Mouse (Mus musculus) myocyte (in vitro differentiated cells): ENCODE measurements around the gene Cdsn. TPM values are rescaled to one million over a fixed set of nuclear protein-coding genes. Genes with fewer than 3 reads are reported as not detected.
A peak's percentile ranks its signal among the peaks of the same experiment; 100 is the strongest.

ENCODE experiments used
- H3K27me3 ChIP-seq: one replicate; pipeline ENCODE4 v1.6.1; 2011; ENCODE audit not compliant: control insufficient read depth, insufficient read depth, insufficient read length
- H3K36me3 ChIP-seq: one replicate; pipeline ENCODE4 v1.6.1; 2011; ENCODE audit not compliant: control insufficient read depth, insufficient read depth
- H3K4me2 ChIP-seq: one replicate; pipeline ENCODE4 v1.6.1; 2011; ENCODE audit warnings: low read depth, control low read depth
- H3K4me3 ChIP-seq: one replicate; pipeline ENCODE4 v1.5.1; 2011; ENCODE audit warnings: mild to moderate bottlenecking, control low read depth, moderate library complexity
- H3K79me2 ChIP-seq: one replicate; pipeline ENCODE4 v1.6.1; 2011; ENCODE audit not compliant: control insufficient read depth, insufficient read depth
- H3ac ChIP-seq: one replicate; pipeline ENCODE4 v1.6.1; 2011; ENCODE audit not compliant: control insufficient read depth, insufficient read length
- CEBPB ChIP-seq: IDR thresholded peaks from 2 replicates; pipeline ENCODE4 v1.6.1; 2011; ENCODE audit warnings: mild to moderate bottlenecking, moderate library complexity; ENCODE audit not compliant: poor library complexity, insufficient read depth, severe bottlenecking
- E2F4 ChIP-seq: IDR thresholded peaks from one replicate; pipeline ENCODE4 v1.6.1; 2011; ENCODE audit warnings: mild to moderate bottlenecking, control low read depth, moderate library complexity; ENCODE audit not compliant: insufficient read depth
- MAX ChIP-seq: IDR thresholded peaks from one replicate; pipeline ENCODE4 v1.6.1; 2011; ENCODE audit warnings: low read depth, mild to moderate bottlenecking, control low read depth
- MYOD1 ChIP-seq, 3 experiments: IDR thresholded peaks; one replicate each; pipeline ENCODE4 v1.6.1; 2011; ENCODE audit warnings: control low read depth in 2 of 3, low read depth in 2 of 3, mild to moderate bottlenecking in 2 of 3, moderate library complexity in 1 of 3; ENCODE audit not compliant: insufficient read length in 2 of 3, control insufficient read depth in 1 of 3
- MYOG ChIP-seq, 3 experiments: IDR thresholded peaks; one replicate each; pipeline ENCODE4 v1.6.1; 2011; ENCODE audit warnings: control low read depth in 2 of 3, low read depth in 2 of 3, mild to moderate bottlenecking in 2 of 3; ENCODE audit not compliant: insufficient read length in 2 of 3, control insufficient read depth in 1 of 3, insufficient read depth in 1 of 3
- POLR2A ChIP-seq: IDR thresholded peaks from one replicate; pipeline ENCODE4 v1.6.1; 2011; ENCODE audit warnings: low read depth, mild to moderate bottlenecking, control low read depth, moderate library complexity; ENCODE audit not compliant: insufficient read length
- POLR2AphosphoS2 ChIP-seq: IDR thresholded peaks from one replicate; pipeline ENCODE4 v1.6.1; 2011; ENCODE audit warnings: low read depth, control low read depth; ENCODE audit not compliant: insufficient read length
- REST ChIP-seq: IDR thresholded peaks from one replicate; pipeline ENCODE4 v1.6.1; 2011; ENCODE audit warnings: mild to moderate bottlenecking, control low read depth, moderate library complexity; ENCODE audit not compliant: insufficient read depth, insufficient read length
- SRF ChIP-seq: IDR thresholded peaks from one replicate; pipeline ENCODE4 v1.6.1; 2011; ENCODE audit warnings: low read depth; ENCODE audit not compliant: control insufficient read depth, insufficient read length
- TCF12 ChIP-seq: IDR thresholded peaks from one replicate; pipeline ENCODE4 v1.6.1; 2011; ENCODE audit warnings: mild to moderate bottlenecking, control low read depth; ENCODE audit not compliant: poor library complexity, insufficient read depth, severe bottlenecking
- TCF3 ChIP-seq: IDR thresholded peaks from one replicate; pipeline ENCODE4 v1.6.1; 2011; ENCODE audit warnings: low read depth, control low read depth; ENCODE audit not compliant: insufficient read length
- USF1 ChIP-seq: IDR thresholded peaks from one replicate; pipeline ENCODE4 v1.6.1; 2011; ENCODE audit warnings: low read depth, mild to moderate bottlenecking, control low read depth, moderate library complexity
- polyA plus RNA-seq: library from polyadenylated mRNA; unstranded; fragments of >200 nt; fragmentation: generic; extraction: Trizol; gene quantifications from one replicate; pipeline ENCODE4 v1.2.1, GENCODE M21; 2012; ENCODE audit warnings: missing spikeins

Gene Cdsn
- polyA plus RNA-seq, 1 experiment = 55.4 TPM

DNA sequence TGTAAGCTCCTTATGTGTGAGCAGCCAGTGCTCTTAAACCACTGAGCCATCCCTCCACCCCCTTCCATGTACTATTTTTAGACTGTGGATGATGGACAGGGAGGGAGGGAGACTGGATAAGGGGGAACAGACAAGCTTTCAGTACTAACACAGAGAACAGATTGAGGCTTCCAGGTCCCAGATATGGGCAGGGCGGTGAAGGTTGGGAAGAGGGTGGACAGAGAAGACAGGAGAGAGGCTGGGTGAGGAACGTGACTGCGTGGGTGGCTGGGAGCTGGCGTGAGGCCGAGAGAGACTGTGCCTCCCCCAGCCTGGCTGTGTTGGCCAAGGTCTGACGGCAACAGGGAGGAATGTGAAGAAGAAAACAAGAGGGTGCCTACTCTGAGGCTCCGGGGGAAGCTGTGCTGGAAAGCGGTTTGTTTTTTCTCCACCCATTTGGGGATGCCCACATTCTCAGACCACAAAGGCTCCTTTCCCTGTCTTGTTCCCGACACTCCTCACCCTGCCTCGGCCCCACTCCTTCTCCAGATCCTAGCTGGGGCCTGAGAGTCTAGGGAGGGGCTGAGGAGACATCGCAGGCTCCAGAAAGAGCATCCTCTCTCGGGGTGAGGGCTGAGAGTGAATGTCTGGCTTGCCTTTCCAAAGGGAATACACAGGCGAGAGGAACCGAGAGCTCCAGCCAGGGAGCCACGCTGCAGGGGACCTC lies 2.3 kb upstream of the Cdsn start:
- no peak for TF ChIP-seq TCF12
- peak in 1 of 3 experiments; percentile 50 for TF ChIP-seq MYOG (IDR thresholded peaks at IDR 0.05; ENCODE audit: control insufficient read depth in 1 of 3, insufficient read depth in 1 of 3, insufficient read length in 2 of 3, low read depth in 2 of 3)
- TF ChIP-seq REST = no peak
- no peak for TF ChIP-seq E2F4
- no peak for TF ChIP-seq POLR2AphosphoS2
- no peak for TF ChIP-seq CEBPB
- peak; percentile 29 for TF ChIP-seq POLR2A
- no peak for TF ChIP-seq USF1
- TF ChIP-seq TCF3 = no peak
- peak in 1 of 3 experiments; percentile 47 for TF ChIP-seq MYOD1 (IDR thresholded peaks at IDR 0.05; ENCODE audit: control insufficient read depth in 1 of 3, insufficient read length in 2 of 3, low read depth in 2 of 3)
- TF ChIP-seq SRF = no peak
- TF ChIP-seq MAX = no peak
- Histone ChIP-seq H3K79me2 (no peaks in the 10 kb centered on the region), H3K36me3 (no peaks in the 10 kb centered on the region), H3K4me3 (no peak overlapping the region), H3K4me2 (peak overlapping the region; percentile 65), H3ac (no peak overlapping the region), H3K27me3 (no peaks in the 10 kb centered on the region)

DNA sequence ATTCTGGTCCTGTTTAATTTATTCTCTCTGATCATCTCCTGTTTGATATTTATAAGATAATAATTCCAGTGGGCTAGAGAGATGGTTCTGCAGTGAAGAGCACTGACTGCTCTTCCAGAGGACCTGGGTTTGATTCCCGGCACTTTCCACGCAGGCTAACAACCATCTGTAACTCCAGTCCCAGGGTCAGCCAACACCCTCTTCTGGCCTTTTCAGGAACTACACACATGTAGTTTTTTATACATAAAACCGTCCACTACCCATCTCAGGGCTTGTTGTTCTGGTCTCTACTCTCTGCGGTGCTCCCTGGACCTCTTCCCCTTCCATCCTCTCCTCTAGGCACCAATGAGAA lies 1.8 kb upstream of the Cdsn start:
- Histone ChIP-seq H3ac (no peak overlapping the region), H3K36me3 (no peaks in the 10 kb centered on the region), H3K4me2 (peak overlapping the region; percentile 65), H3K27me3 (no peaks in the 10 kb centered on the region), H3K79me2 (no peaks in the 10 kb centered on the region), H3K4me3 (no peak overlapping the region)
- TF ChIP-seq POLR2AphosphoS2 (no peak), USF1 (no peak), SRF (no peak), POLR2A (no peak), TCF3 (no peak), MAX (no peak)

DNA sequence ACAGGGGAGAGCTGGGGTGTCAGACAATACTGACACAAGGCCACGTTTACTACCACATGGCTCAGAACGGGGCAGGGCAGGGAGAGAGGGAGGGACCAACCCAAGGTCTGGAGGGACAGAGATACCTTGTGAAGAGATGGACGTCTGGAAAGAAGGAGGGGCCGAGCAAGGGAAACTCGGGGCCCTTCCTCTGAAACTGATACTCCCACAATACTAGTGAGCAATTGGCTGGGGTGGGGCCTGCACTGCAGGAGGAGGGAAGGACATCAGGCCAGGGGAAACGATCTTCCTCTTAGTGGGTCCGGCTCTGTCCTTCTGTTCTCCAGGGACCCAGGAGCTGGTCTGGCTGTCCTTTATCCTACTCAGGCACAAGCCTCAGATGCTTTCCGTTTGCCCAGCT lies 1.1 kb upstream of the Cdsn start:
- Histone ChIP-seq H3K36me3 (no peaks in the 10 kb centered on the region), H3K79me2 (no peaks in the 10 kb centered on the region), H3K4me2 (peak overlapping the region; percentile 75), H3K27me3 (no peaks in the 10 kb centered on the region), H3K4me3 (no peak overlapping the region), H3ac (no peak overlapping the region)
- TF ChIP-seq CEBPB (no peak), POLR2AphosphoS2 (peak; percentile 59), POLR2A (peak; percentile 56)

DNA sequence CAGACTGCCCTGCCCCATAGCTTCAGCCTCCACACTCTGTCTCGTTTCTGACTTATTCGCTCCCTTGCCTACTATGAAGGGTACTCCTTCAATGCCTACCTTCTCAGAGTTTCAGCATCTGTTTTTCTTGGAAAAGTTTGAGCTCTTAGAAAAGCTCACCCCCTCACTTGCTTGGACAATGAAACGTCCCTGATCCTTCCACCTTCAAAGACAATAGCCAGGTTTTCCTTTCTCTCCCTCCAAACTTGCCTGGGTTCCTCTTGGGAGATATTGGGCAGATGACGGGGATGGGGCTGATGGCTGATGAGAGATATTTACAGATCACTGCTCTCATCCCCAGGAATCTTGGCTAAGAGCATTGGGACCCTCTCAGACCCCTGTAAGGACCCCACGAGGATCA lies 2.4 kb downstream of the Cdsn start:
- H3K79me2 ChIP-seq = no peaks in the 10 kb centered on the region
- H3K4me2 ChIP-seq = no peak overlapping the region
- H3ac ChIP-seq = no peak overlapping the region
- H3K27me3 ChIP-seq = no peaks in the 10 kb centered on the region
- H3K4me3 ChIP-seq = no peak overlapping the region
- H3K36me3 ChIP-seq = no peaks in the 10 kb centered on the region
- TF ChIP-seq POLR2AphosphoS2 (no peak), REST (no peak), MYOD1 (IDR thresholded peaks at IDR 0.05; ENCODE audit: control insufficient read depth in 1 of 3, insufficient read length in 2 of 3, low read depth in 2 of 3) (no peak), CEBPB (no peak), E2F4 (no peak), MAX (no peak), TCF12 (no peak), USF1 (no peak), POLR2A (no peak), TCF3 (no peak), SRF (no peak), MYOG (IDR thresholded peaks at IDR 0.05; ENCODE audit: control insufficient read depth in 1 of 3, insufficient read depth in 1 of 3, insufficient read length in 2 of 3, low read depth in 2 of 3) (no peak)

DNA sequence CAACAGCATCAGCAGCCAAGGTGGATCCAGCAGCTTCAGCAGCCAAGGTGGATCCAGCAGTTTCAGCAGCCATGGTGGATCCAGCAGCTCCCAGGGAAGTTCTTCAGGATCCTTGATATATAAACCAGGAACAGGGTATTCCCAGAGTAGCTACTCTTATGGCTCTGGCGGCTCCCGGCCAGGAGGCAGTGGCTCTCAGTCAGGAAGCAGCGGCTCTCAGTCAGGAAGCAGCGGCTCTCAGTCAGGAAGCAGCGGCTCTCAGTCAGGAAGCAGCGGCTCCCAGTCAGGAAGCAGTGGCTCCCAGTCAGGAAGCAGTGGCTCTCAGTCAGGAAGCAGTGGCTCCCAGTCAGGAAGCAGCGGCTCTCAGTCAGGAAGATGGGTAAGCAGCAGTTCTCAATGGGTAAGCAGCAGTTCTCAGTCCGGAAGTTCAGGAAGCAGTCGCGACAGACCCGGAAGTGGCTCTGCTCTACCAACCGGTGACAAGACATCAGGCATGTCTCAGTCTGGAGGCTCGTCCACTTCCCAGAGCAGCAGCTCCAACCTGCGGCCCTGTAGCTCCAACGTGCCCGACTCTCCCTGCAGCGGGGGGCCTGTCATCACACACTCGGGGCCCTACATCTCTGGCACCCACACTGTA lies 3.0 kb downstream of the Cdsn start:
- Histone ChIP-seq H3K36me3 (no peaks in the 10 kb centered on the region), H3K79me2 (no peaks in the 10 kb centered on the region), H3K4me2 (no peak overlapping the region), H3K4me3 (no peak overlapping the region), H3K27me3 (no peaks in the 10 kb centered on the region), H3ac (no peak overlapping the region)
- no peak for TF ChIP-seq REST
- no peak for TF ChIP-seq TCF3
- TF ChIP-seq CEBPB = no peak
- TF ChIP-seq E2F4 = no peak
- no peak for TF ChIP-seq MYOD1 (IDR thresholded peaks at IDR 0.05; ENCODE audit: control insufficient read depth in 1 of 3, insufficient read length in 2 of 3, low read depth in 2 of 3)
- no peak for TF ChIP-seq USF1
- TF ChIP-seq POLR2A = no peak
- no peak for TF ChIP-seq MYOG (IDR thresholded peaks at IDR 0.05; ENCODE audit: control insufficient read depth in 1 of 3, insufficient read depth in 1 of 3, insufficient read length in 2 of 3, low read depth in 2 of 3)
- TF ChIP-seq TCF12 = no peak
- TF ChIP-seq SRF = no peak
- TF ChIP-seq POLR2AphosphoS2 = no peak
- no peak for TF ChIP-seq MAX
